ENCODE assay signal across 19 mouse cellular contexts in the genomic region with DNA sequence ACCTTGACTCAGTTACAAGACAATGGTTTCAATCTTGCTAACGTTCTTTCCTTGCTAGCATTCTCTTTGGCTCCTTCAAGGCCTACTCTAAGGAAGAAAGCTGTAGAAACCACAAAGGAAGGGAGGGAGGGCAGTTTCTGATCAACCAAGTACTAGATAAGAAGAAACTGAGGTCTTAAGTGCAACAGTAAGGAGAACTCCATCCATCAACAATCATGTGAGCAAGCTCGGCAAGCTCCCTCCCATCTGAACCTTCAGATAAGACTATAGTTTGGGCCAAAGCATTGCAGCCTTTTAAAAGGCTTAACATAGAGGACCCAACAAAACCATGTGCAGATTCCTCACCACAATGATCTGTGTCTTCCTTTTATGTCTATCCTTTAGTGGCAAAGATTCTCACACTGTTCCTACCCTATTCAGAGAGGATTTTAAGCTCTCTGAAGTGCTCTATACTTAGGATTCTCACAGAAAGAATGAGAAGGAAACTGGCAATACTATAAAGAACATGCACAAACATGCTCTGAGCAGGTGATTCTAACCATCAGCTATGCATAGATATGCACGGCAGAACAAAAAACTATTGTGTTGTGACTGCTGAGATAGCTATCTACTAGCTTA. TPM values are rescaled to one million over a fixed set of nuclear protein-coding genes. Genes with fewer than 3 reads are reported as not detected.
DNase-seq lines count a peak whose midpoint lies in the region; ATAC-seq and TF ChIP-seq lines count a peak whose summit lies in the region.
"Had no signal": no experiment of that assay in that cellular context is flagged by ENCODE, and none has a peak within 500 bp of the region (broad histone marks: within the 10 kb centered on the region; RNA-seq: fewer than 3 reads in every experiment).

No protein-coding gene starts in this region.

- H3K9ac ChIP-seq in intestine, embryonic 15.5 days, result no peak overlapping the region
- no peak overlapping the region for H3K9ac ChIP-seq in intestine, postnatal 0 days (ENCODE audit: low read depth, low read length)
- H3K9ac ChIP-seq in liver, embryonic 11.5 days (ENCODE audit: low read depth, low read length), result no peak overlapping the region
- H3K9ac ChIP-seq in hindbrain, embryonic 12.5 days, result no peak overlapping the region
- H3K9ac ChIP-seq: embryonic facial prominence, embryonic 13.5 days; forebrain, embryonic 12.5 days; lung, embryonic 15.5 days had no signal

- H3K4me1 ChIP-seq in intestine, embryonic 15.5 days (replicated peaks), result no peaks in the 10 kb centered on the region
- H3K4me1 ChIP-seq in intestine, postnatal 0 days (replicated peaks; ENCODE audit: control insufficient read depth, insufficient read depth, low read length), result 0 out of 2 replicates have a peak, but pooled peaks cover 2% of the 10 kb centered on the region
- H3K4me1 ChIP-seq in liver, embryonic 11.5 days (replicated peaks; ENCODE audit: control insufficient read depth, insufficient read depth, low read length), result peaks cover 28% of the 10 kb centered on the region
- peaks cover 9% of the 10 kb centered on the region; the same call in 1 of the 2 replicates for H3K4me1 ChIP-seq in small intestine, adult 2 months (ENCODE audit: control insufficient read depth, insufficient read depth, insufficient read length, low read length)
- no peaks in the 10 kb centered on the region for H3K4me1 ChIP-seq in limb, embryonic 10.5 days
- 0 out of 2 replicates have a peak, but pooled peaks cover 3% of the 10 kb centered on the region for H3K4me1 ChIP-seq in hindbrain, embryonic 12.5 days
- H3K4me1 ChIP-seq: embryonic facial prominence, embryonic 13.5 days had no signal

- no peak for TF ChIP-seq CTCF in intestine, postnatal 0 days (IDR thresholded peaks at IDR 0.05; ENCODE audit: low read depth)
- TF ChIP-seq CTCF in small intestine, adult 2 months (IDR thresholded peaks at IDR 0.05; ENCODE audit: extremely low read depth, insufficient read length, insufficient replicate concordance, low read depth, low read length), result no peak

- H3K27ac ChIP-seq in intestine, embryonic 15.5 days, result no peak overlapping the region
- H3K27ac ChIP-seq in intestine, postnatal 0 days (ENCODE audit: low read depth, low read length), result no peak overlapping the region
- 0 out of 2 replicates have a peak overlapping the region, but pooled peaks have one; percentile 60 for H3K27ac ChIP-seq in liver, embryonic 11.5 days (ENCODE audit: low read depth, low read length)
- H3K27ac ChIP-seq in small intestine, adult 2 months (ENCODE audit: insufficient read depth, low read depth, low read length), result 0 out of 2 replicates have a peak overlapping the region, but pooled peaks have one; percentile 34
- no peak overlapping the region for H3K27ac ChIP-seq in limb, embryonic 10.5 days
- no peak overlapping the region for H3K27ac ChIP-seq in hindbrain, embryonic 12.5 days
- H3K27ac ChIP-seq: embryonic facial prominence, embryonic 13.5 days; forebrain, embryonic 12.5 days; hindbrain, postnatal 0 days; lung, embryonic 15.5 days had no signal

- H3K4me2 ChIP-seq in intestine, embryonic 15.5 days (replicated peaks), result no peak overlapping the region
- H3K4me2 ChIP-seq in intestine, postnatal 0 days (replicated peaks; ENCODE audit: low read depth), result no peak overlapping the region
- peak overlapping the region; percentile 57 for H3K4me2 ChIP-seq in liver, embryonic 11.5 days
- no peak overlapping the region for H3K4me2 ChIP-seq in hindbrain, embryonic 12.5 days (replicated peaks)
- H3K4me2 ChIP-seq: embryonic facial prominence, embryonic 13.5 days; forebrain, embryonic 12.5 days; lung, embryonic 15.5 days had no signal

- WGBS in intestine, embryonic 15.5 days, result 74% methylated on average over 3 of the region's 3 CpGs
- WGBS in intestine, postnatal 0 days, result 53% methylated on average over 3 of the region's 3 CpGs
- 35% methylated on average over 3 of the region's 3 CpGs for WGBS in liver, embryonic 11.5 days
- WGBS in small intestine, adult 2 months, result 35% methylated on average over 3 of the region's 3 CpGs
- WGBS in limb, embryonic 10.5 days, result 90% methylated on average over 3 of the region's 3 CpGs
- 92% methylated on average over 3 of the region's 3 CpGs for WGBS in hindbrain, embryonic 12.5 days

- ATAC-seq in intestine, embryonic 15.5 days, result peak; percentile 39; the same call in 1 of the 2 replicates
- no peak for ATAC-seq in intestine, postnatal 0 days
- ATAC-seq in liver, embryonic 11.5 days (replicated peaks; ENCODE audit: low FRiP score), result peak; percentile 81
- ATAC-seq in hindbrain, embryonic 12.5 days (ENCODE audit: low FRiP score), result no peak
- ATAC-seq: hindbrain, postnatal 0 days had no signal

- H3K9me3 ChIP-seq in intestine, embryonic 15.5 days, result no peaks in the 10 kb centered on the region
- H3K9me3 ChIP-seq in intestine, postnatal 0 days (ENCODE audit: control insufficient read depth), result no peaks in the 10 kb centered on the region
- H3K9me3 ChIP-seq in liver, embryonic 11.5 days (ENCODE audit: control insufficient read depth, low read length), result no peaks in the 10 kb centered on the region
- no peaks in the 10 kb centered on the region for H3K9me3 ChIP-seq in limb, embryonic 10.5 days (replicated peaks)
- H3K9me3 ChIP-seq in hindbrain, embryonic 12.5 days (replicated peaks), result no peaks in the 10 kb centered on the region
- H3K9me3 ChIP-seq: embryonic facial prominence, embryonic 13.5 days; forebrain, embryonic 12.5 days; lung, embryonic 15.5 days had no signal

- peak; percentile 89 for DNase-seq in MEL-GATA-1-ER (ENCODE audit: extremely low read depth, low read depth)
- no peak for DNase-seq in liver, embryonic 11.5 days (ENCODE audit: low spot score)
- DNase-seq in cerebellum, adult 8-10 months, result no peak
- no peak for DNase-seq in limb, embryonic 10.5 days (ENCODE audit: low spot score)
- DNase-seq: adrenal gland, adult 8-10 months; cerebellum, postnatal 25 days; kidney, postnatal 14 days; left cerebral cortex, postnatal 4 days; thymus, adult 2 months had no signal

- no peak for TF ChIP-seq POLR2A in small intestine, adult 2 months (IDR thresholded peaks at IDR 0.05; ENCODE audit: low read depth, low read length)

- no peaks in the 10 kb centered on the region for H3K27me3 ChIP-seq in intestine, embryonic 15.5 days (replicated peaks)
- H3K27me3 ChIP-seq in intestine, postnatal 0 days (replicated peaks; ENCODE audit: control insufficient read depth, insufficient read depth, low read length), result no peaks in the 10 kb centered on the region
- no peaks in the 10 kb centered on the region for H3K27me3 ChIP-seq in liver, embryonic 11.5 days (replicated peaks; ENCODE audit: control insufficient read depth, insufficient read depth, low read length)
- H3K27me3 ChIP-seq in small intestine, adult 2 months (ENCODE audit: control insufficient read depth, insufficient read depth, low read length), result no peaks in the 10 kb centered on the region; the same call in 1 of the 2 replicates
- H3K27me3 ChIP-seq in limb, embryonic 10.5 days (ENCODE audit: low read depth, poor library complexity, severe bottlenecking), result no peaks in the 10 kb centered on the region
- no peaks in the 10 kb centered on the region for H3K27me3 ChIP-seq in hindbrain, embryonic 12.5 days
- H3K27me3 ChIP-seq: CH12.LX; embryonic facial prominence, embryonic 13.5 days; forebrain, embryonic 12.5 days; lung, embryonic 15.5 days; megakaryocyte, embryonic 14.5 days had no signal

- H3K4me3 ChIP-seq in intestine, embryonic 15.5 days (replicated peaks), result no peak overlapping the region
- H3K4me3 ChIP-seq in intestine, postnatal 0 days (ENCODE audit: low read depth, low read length), result no peak overlapping the region
- H3K4me3 ChIP-seq in liver, embryonic 11.5 days (ENCODE audit: low read depth, low read length), result no peak overlapping the region
- no peak overlapping the region for H3K4me3 ChIP-seq in small intestine, adult 2 months (ENCODE audit: low read depth, low read length)
- H3K4me3 ChIP-seq in limb, embryonic 10.5 days, result no peak overlapping the region
- H3K4me3 ChIP-seq in hindbrain, embryonic 12.5 days, result no peak overlapping the region
- H3K4me3 ChIP-seq: embryonic facial prominence, embryonic 13.5 days; forebrain, embryonic 12.5 days; lung, embryonic 15.5 days; megakaryocyte, embryonic 14.5 days had no signal

- no peaks in the 10 kb centered on the region for H3K36me3 ChIP-seq in intestine, embryonic 15.5 days
- no peaks in the 10 kb centered on the region for H3K36me3 ChIP-seq in intestine, postnatal 0 days (ENCODE audit: control insufficient read depth, insufficient read depth)
- no peaks in the 10 kb centered on the region for H3K36me3 ChIP-seq in liver, embryonic 11.5 days (ENCODE audit: control insufficient read depth, insufficient read depth, low read length)
- no peaks in the 10 kb centered on the region for H3K36me3 ChIP-seq in small intestine, adult 2 months (ENCODE audit: control insufficient read depth, insufficient read depth, low read length)
- no peaks in the 10 kb centered on the region for H3K36me3 ChIP-seq in limb, embryonic 10.5 days
- H3K36me3 ChIP-seq in hindbrain, embryonic 12.5 days, result no peaks in the 10 kb centered on the region
- H3K36me3 ChIP-seq: embryonic facial prominence, embryonic 13.5 days; forebrain, embryonic 12.5 days; lung, embryonic 15.5 days had no signal

RNA-seq across cellular contexts. Expression of a gene that starts 16.6 kb away (rescaled TPM):
- 10.0 and 10.1 TPM in 2 replicates for polyA plus RNA-seq in intestine, embryonic 15.5 days (2015; fragmentation: Nextera tagmentation; extraction: Ambion mirVana)
- polyA plus RNA-seq in intestine, postnatal 0 days (2015; fragmentation: Nextera tagmentation; extraction: Ambion mirVana), result 6.1 and 6.9 TPM in 2 replicates
- 15.5 and 16.5 TPM in 2 replicates for polyA plus RNA-seq in liver, embryonic 11.5 days (2014; fragmentation: Nextera tagmentation; extraction: Ambion mirVana)
- 8.0 and 17.6 TPM in 2 replicates for polyA plus RNA-seq in small intestine, adult 2 months (2012; rRNA removed)
- 28.8 and 32.3 TPM in 2 replicates for polyA plus RNA-seq in limb, embryonic 10.5 days (2016; fragmentation: Nextera tagmentation; extraction: Ambion mirVana)
- 18.9 and 21.0 TPM in 2 replicates for polyA plus RNA-seq in hindbrain, embryonic 12.5 days (2016; fragmentation: Nextera tagmentation; extraction: Ambion mirVana)

Comparison
In these comparisons a context has a peak if more than half of its experiments do, and no peak if none do; other contexts are left out.
1. ATAC-seq: peak in intestine, embryonic 15.5 days (single experiment) and liver, embryonic 11.5 days (single experiment); none in intestine, postnatal 0 days (single experiment) and hindbrain, embryonic 12.5 days (single experiment).
2. H3K27ac ChIP-seq: peak in liver, embryonic 11.5 days (single experiment) and small intestine, adult 2 months (single experiment); none in intestine, embryonic 15.5 days (single experiment), intestine, postnatal 0 days (single experiment), limb, embryonic 10.5 days (single experiment) and hindbrain, embryonic 12.5 days (single experiment).